In genomic region chr1:155527787-155528158, GRCm38 (mm10) we compare ENCODE assay signal across 12 mouse cellular contexts. TPM values are rescaled to one million over a fixed set of nuclear protein-coding genes. Genes with fewer than 3 reads are reported as not detected.
DNase-seq lines count a peak whose midpoint lies in the region; ATAC-seq and TF ChIP-seq lines count a peak whose summit lies in the region.
"Had no signal": no experiment of that assay in that cellular context is flagged by ENCODE, and none has a peak within 500 bp of the region (broad histone marks: within the 10 kb centered on the region; RNA-seq: fewer than 3 reads in every experiment).

No protein-coding gene starts in this region.

- WGBS in neural tube, embryonic 13.5 days: 25% methylated on average over 8 of the region's 8 CpGs
- 26% methylated on average over 8 of the region's 8 CpGs for WGBS in neural tube, embryonic 15.5 days
- WGBS in intestine, postnatal 0 days: 24% methylated on average over 8 of the region's 8 CpGs
- 18% methylated on average over 8 of the region's 8 CpGs for WGBS in stomach, postnatal 0 days

- TF ChIP-seq POLR2A in brain, embryonic 14.5 days (IDR thresholded peaks at IDR 0.05; ENCODE audit: borderline replicate concordance, extremely low read depth, insufficient read depth, insufficient read length, poor library complexity, severe bottlenecking): no peak

- H3K27ac ChIP-seq in neural tube, embryonic 13.5 days (replicated peaks): peak overlapping the region; percentile 49; the same call in 1 of the 2 replicates
- no peak overlapping the region for H3K27ac ChIP-seq in neural tube, embryonic 15.5 days (replicated peaks)
- H3K27ac ChIP-seq in intestine, postnatal 0 days (ENCODE audit: low read depth, low read length): no peak overlapping the region
- H3K27ac ChIP-seq in stomach, postnatal 0 days (replicated peaks): no peak overlapping the region
- H3K27ac ChIP-seq: macrophage; stomach, embryonic 15.5 days had no signal

- no peak overlapping the region for H3K9ac ChIP-seq in neural tube, embryonic 13.5 days
- H3K9ac ChIP-seq in neural tube, embryonic 15.5 days (replicated peaks): no peak overlapping the region
- no peak overlapping the region for H3K9ac ChIP-seq in intestine, postnatal 0 days (ENCODE audit: low read depth, low read length)
- no peak overlapping the region for H3K9ac ChIP-seq in stomach, postnatal 0 days (ENCODE audit: low read length)
- H3K9ac ChIP-seq: stomach, embryonic 15.5 days had no signal

- intact Hi-C loops in heart, postnatal 14 days (cut with DNase I): no loop called here

- no peak for ATAC-seq in neural tube, embryonic 13.5 days (ENCODE audit: low read depth)
- no peak for ATAC-seq in neural tube, embryonic 15.5 days (ENCODE audit: low FRiP score)
- ATAC-seq in intestine, postnatal 0 days: no peak
- no peak for ATAC-seq in stomach, postnatal 0 days (ENCODE audit: low FRiP score, low TSS enrichment)

- no peak overlapping the region for H3K4me2 ChIP-seq in neural tube, embryonic 13.5 days
- no peak overlapping the region for H3K4me2 ChIP-seq in neural tube, embryonic 15.5 days
- 0 out of 2 replicates have a peak overlapping the region, but pooled peaks have one; percentile 10 for H3K4me2 ChIP-seq in intestine, postnatal 0 days (replicated peaks; ENCODE audit: low read depth)
- H3K4me2 ChIP-seq in stomach, postnatal 0 days (replicated peaks; ENCODE audit: low read depth): no peak overlapping the region
- H3K4me2 ChIP-seq: stomach, embryonic 15.5 days had no signal

- no peak for TF ChIP-seq CTCF in brain, embryonic 14.5 days (IDR thresholded peaks at IDR 0.05; ENCODE audit: borderline replicate concordance, extremely low read depth, insufficient read depth, insufficient read length)
- no peak for TF ChIP-seq CTCF in intestine, postnatal 0 days (IDR thresholded peaks at IDR 0.05; ENCODE audit: low read depth)
- no peak for TF ChIP-seq CTCF in stomach, postnatal 0 days (IDR thresholded peaks at IDR 0.05; ENCODE audit: low read depth)

- H3K36me3 ChIP-seq in neural tube, embryonic 13.5 days: no peaks in the 10 kb centered on the region
- H3K36me3 ChIP-seq in neural tube, embryonic 15.5 days: no peaks in the 10 kb centered on the region
- no peaks in the 10 kb centered on the region for H3K36me3 ChIP-seq in intestine, postnatal 0 days (ENCODE audit: control insufficient read depth, insufficient read depth)
- no peaks in the 10 kb centered on the region for H3K36me3 ChIP-seq in stomach, postnatal 0 days (ENCODE audit: control insufficient read depth, insufficient read depth, low read length)
- H3K36me3 ChIP-seq: stomach, embryonic 15.5 days had no signal

- H3K9me3 ChIP-seq in neural tube, embryonic 13.5 days: no peaks in the 10 kb centered on the region
- no peaks in the 10 kb centered on the region for H3K9me3 ChIP-seq in neural tube, embryonic 15.5 days (replicated peaks)
- H3K9me3 ChIP-seq in intestine, postnatal 0 days (ENCODE audit: control insufficient read depth): no peaks in the 10 kb centered on the region
- no peaks in the 10 kb centered on the region for H3K9me3 ChIP-seq in stomach, postnatal 0 days (ENCODE audit: control insufficient read depth, low read length)
- H3K9me3 ChIP-seq: stomach, embryonic 15.5 days had no signal

- H3K27me3 ChIP-seq in neural tube, embryonic 13.5 days: peaks cover 12% of the 10 kb centered on the region; the same call in 1 of the 2 replicates
- H3K27me3 ChIP-seq in neural tube, embryonic 15.5 days (replicated peaks): no peaks in the 10 kb centered on the region
- no peaks in the 10 kb centered on the region for H3K27me3 ChIP-seq in intestine, postnatal 0 days (replicated peaks; ENCODE audit: control insufficient read depth, insufficient read depth, low read length)
- no peaks in the 10 kb centered on the region for H3K27me3 ChIP-seq in stomach, postnatal 0 days (ENCODE audit: control insufficient read depth, insufficient read depth, low read length)
- H3K27me3 ChIP-seq: stomach, embryonic 15.5 days had no signal

- DNase-seq in heart, adult 11 months: peak; percentile 90
- no peak for DNase-seq in heart, postnatal 14 days
- peak; percentile 39 for DNase-seq in brain, embryonic 14.5 days (ENCODE audit: low read depth)
- no peak for DNase-seq in spleen, postnatal 4 days (ENCODE audit: low spot score in 2 of 2)
- no peak for DNase-seq in stomach, postnatal 0 days (ENCODE audit: low spot score)
- DNase-seq: kidney, postnatal 10 days; left cerebral cortex, postnatal 4 days had no signal

- no peak for TF ChIP-seq EP300 in stomach, postnatal 0 days (optimal IDR thresholded peaks at IDR 0.05)

- H3K4me1 ChIP-seq in neural tube, embryonic 13.5 days (replicated peaks): peaks cover 41% of the 10 kb centered on the region
- peaks cover 30% of the 10 kb centered on the region for H3K4me1 ChIP-seq in neural tube, embryonic 15.5 days
- peaks cover 4% of the 10 kb centered on the region for H3K4me1 ChIP-seq in intestine, postnatal 0 days (replicated peaks; ENCODE audit: control insufficient read depth, insufficient read depth, low read length)
- 0 out of 2 replicates have a peak, but pooled peaks cover 2% of the 10 kb centered on the region for H3K4me1 ChIP-seq in stomach, postnatal 0 days (replicated peaks; ENCODE audit: control insufficient read depth, insufficient read depth)

- no peak overlapping the region for H3K4me3 ChIP-seq in neural tube, embryonic 13.5 days
- no peak overlapping the region for H3K4me3 ChIP-seq in neural tube, embryonic 15.5 days (replicated peaks)
- no peak overlapping the region for H3K4me3 ChIP-seq in intestine, postnatal 0 days (ENCODE audit: low read depth, low read length)
- H3K4me3 ChIP-seq in stomach, postnatal 0 days (ENCODE audit: low read depth, low read length): no peak overlapping the region
- H3K4me3 ChIP-seq: stomach, embryonic 15.5 days had no signal

RNA-seq across cellular contexts. Expression of gene Acbd6, which starts 30.1 kb away (rescaled TPM):
- 10 to 100 TPM; 46.4 to 50.3 TPM for total RNA-seq in heart, postnatal 14 days (2021)
- 79.6 and 90.6 TPM in 2 replicates for polyA plus RNA-seq in neural tube, embryonic 13.5 days (2015; fragmentation: Nextera tagmentation; extraction: Ambion mirVana)
- polyA plus RNA-seq in neural tube, embryonic 15.5 days (2015; fragmentation: Nextera tagmentation; extraction: Ambion mirVana): 101 and 109 TPM in 2 replicates
- polyA plus RNA-seq in brain, embryonic 14.5 days (2012; rRNA removed): 98.6 and 121 TPM in 2 replicates
- polyA plus RNA-seq in intestine, postnatal 0 days (2015; fragmentation: Nextera tagmentation; extraction: Ambion mirVana): 49.4 and 49.7 TPM in 2 replicates
- 55.9 and 57.6 TPM in 2 replicates for polyA plus RNA-seq in stomach, postnatal 0 days (2015; fragmentation: Nextera tagmentation; extraction: Ambion mirVana)

Comparison
In these comparisons a context has a peak if more than half of its experiments do, and no peak if none do; other contexts are left out.
1. DNase-seq: peak in heart, adult 11 months (single experiment) and brain, embryonic 14.5 days (single experiment); none in heart, postnatal 14 days (0 of 2), spleen, postnatal 4 days (0 of 2) and stomach, postnatal 0 days (single experiment).